In genomic region chr11:9145113-9145512, GRCm38 (mm10) we compare ENCODE assay signal across 25 mouse cellular contexts. TPM values are rescaled to one million over a fixed set of nuclear protein-coding genes. Genes with fewer than 3 reads are reported as not detected.
DNase-seq lines count a peak whose midpoint lies in the region; ATAC-seq and TF ChIP-seq lines count a peak whose summit lies in the region.
"Had no signal": no experiment of that assay in that cellular context is flagged by ENCODE, and none has a peak within 500 bp of the region (broad histone marks: within the 10 kb centered on the region; RNA-seq: fewer than 3 reads in every experiment).

No protein-coding gene starts in this region.

- no peak for TF ChIP-seq RAD21 in MEL (IDR thresholded peaks at IDR 0.05; ENCODE audit: low read depth, low read length)

- H3K36me3 ChIP-seq in MEL (ENCODE audit: control insufficient read depth in 1 of 2, insufficient read depth in 2 of 2, low read length in 2 of 2) = no peaks in the 10 kb centered on the region
- H3K36me3 ChIP-seq: embryonic facial prominence, embryonic 13.5 days; embryonic facial prominence, embryonic 15.5 days; forebrain, embryonic 10.5 days; forebrain, embryonic 12.5 days; G1E had no signal

- no peak overlapping the region for H3K9ac ChIP-seq in MEL (ENCODE audit: control insufficient read depth, low read depth, low read length, poor library complexity, severe bottlenecking)
- H3K9ac ChIP-seq: embryonic facial prominence, embryonic 13.5 days; embryonic facial prominence, embryonic 15.5 days; forebrain, embryonic 12.5 days had no signal

- no peak for TF ChIP-seq CTCF in MEL (IDR thresholded peaks at IDR 0.05 in 2 of 3, conservative IDR thresholded peaks at IDR 0.05 in 1 of 3; ENCODE audit: control insufficient read depth in 1 of 3, insufficient read depth in 1 of 3, low read depth in 2 of 3, low read length in 3 of 3, poor library complexity in 1 of 3, severe bottlenecking in 1 of 3)

- peak; percentile 23 for DNase-seq in MEL (ENCODE audit: low read depth, low spot score)
- no peak for DNase-seq in right cerebral cortex, postnatal 10 days (ENCODE audit: low spot score in 2 of 2)
- no peak for DNase-seq in ovary, postnatal 36 days (ENCODE audit: low spot score)
- DNase-seq: adrenal gland, adult 2 months; adrenal gland, postnatal 10 days; adrenal gland, postnatal 25 days; B cell, adult 2 months; cerebellum, adult 11 months; cerebellum, adult 18-20 months; cerebellum, adult 8-10 months; cerebellum, adult 9-11 months; cerebellum, postnatal 14 days; cerebellum, postnatal 36 days; embryo, embryonic 11 days had no signal

- H3K9me3 ChIP-seq in MEL (replicated peaks; ENCODE audit: insufficient read depth, low read length) = no peaks in the 10 kb centered on the region
- H3K9me3 ChIP-seq: embryonic facial prominence, embryonic 13.5 days; embryonic facial prominence, embryonic 15.5 days; forebrain, embryonic 10.5 days; forebrain, embryonic 12.5 days; G1E had no signal

- H3K27me3 ChIP-seq in MEL (ENCODE audit: control insufficient read depth in 1 of 2, insufficient read depth in 2 of 2, low read length in 2 of 2) = no peaks in the 10 kb centered on the region
- H3K27me3 ChIP-seq: embryonic facial prominence, embryonic 13.5 days; embryonic facial prominence, embryonic 15.5 days; forebrain, embryonic 12.5 days had no signal

- no peak overlapping the region for H3K4me3 ChIP-seq in MEL (ENCODE audit: control insufficient read depth in 1 of 2, insufficient read depth in 1 of 2, low read depth in 2 of 2, low read length in 2 of 2)
- H3K4me3 ChIP-seq: embryonic facial prominence, embryonic 13.5 days; embryonic facial prominence, embryonic 15.5 days; erythroblast, embryonic 14.5 days; forebrain, embryonic 10.5 days; forebrain, embryonic 12.5 days had no signal

- peak; percentile 69 for ATAC-seq in megakaryocyte, adult 5-6 weeks (ENCODE audit: poor library complexity, severe bottlenecking)
- ATAC-seq in neutrophil, adult 5-6 weeks (ENCODE audit: extremely low read depth, insufficient number of reproducible peaks, low FRiP score, poor library complexity, severe bottlenecking) = peak; percentile 67
- ATAC-seq: CD4-positive, CD25-positive, alpha-beta regulatory T cell, adult 4 months; forebrain, embryonic 14.5 days; forebrain, embryonic 16.5 days had no signal

- TF ChIP-seq POLR2A in MEL (IDR thresholded peaks at IDR 0.05; ENCODE audit: control insufficient read depth in 1 of 2, insufficient read depth in 1 of 2, low read depth in 1 of 2, low read length in 2 of 2, poor library complexity in 1 of 2) = no peak

- no peaks in the 10 kb centered on the region for H3K79me2 ChIP-seq in MEL (ENCODE audit: control insufficient read depth, insufficient read depth, low read length, poor library complexity)

- no peak overlapping the region for H3K27ac ChIP-seq in MEL (ENCODE audit: control insufficient read depth, low read depth, low read length)
- H3K27ac ChIP-seq: embryonic facial prominence, embryonic 13.5 days; embryonic facial prominence, embryonic 15.5 days; forebrain, embryonic 10.5 days; forebrain, embryonic 12.5 days had no signal

- H3K4me1 ChIP-seq in MEL (ENCODE audit: control insufficient read depth in 1 of 2, insufficient read depth in 2 of 2, low read length in 2 of 2) = no peaks in the 10 kb centered on the region
- H3K4me1 ChIP-seq: embryonic facial prominence, embryonic 13.5 days; embryonic facial prominence, embryonic 15.5 days; forebrain, embryonic 10.5 days; forebrain, embryonic 12.5 days had no signal

- TF ChIP-seq EP300 in MEL (IDR thresholded peaks at IDR 0.05; ENCODE audit: low read depth in 1 of 2, low read length in 2 of 2) = no peak

TF ChIP-seq in MEL, 35 proteins besides CTCF, POLR2A, EP300 and RAD21:
- no peak for TF ChIP-seq GATA1 (IDR thresholded peaks at IDR 0.05; ENCODE audit: low read depth, low read length)
- no peak for TF ChIP-seq CHD1 (IDR thresholded peaks at IDR 0.05; ENCODE audit: low read depth, low read length)
- no peak for TF ChIP-seq ELF1 (IDR thresholded peaks at IDR 0.05; ENCODE audit: low read depth, low read length)
- TF ChIP-seq MAFK (IDR thresholded peaks at IDR 0.05; ENCODE audit: borderline replicate concordance, low read depth, low read length) = no peak
- TF ChIP-seq BHLHE40 (IDR thresholded peaks at IDR 0.05; ENCODE audit: borderline replicate concordance, low read depth, low read length) = no peak
- no peak for TF ChIP-seq MXI1 (IDR thresholded peaks at IDR 0.05; ENCODE audit: low read depth, low read length)

RNA-seq across cellular contexts. Expression of gene Upp1, which starts 27.2 kb away (rescaled TPM):
- 1.4 and 1.9 TPM in 2 replicates for total RNA-seq in MEL (2012; rRNA removed)
- polyA plus RNA-seq in MEL (2012; ENCODE audit: insufficient read depth in 1 of 2, insufficient read length in 2 of 2, low read depth in 1 of 2, low replicate concordance in 2 of 2, missing spikeins in 1 of 2) = 1 to 10 TPM in 1 of 2 experiments, not detected in 1; 1.2 TPM
- 2.4 and 3.0 TPM in 2 replicates for total RNA-seq in megakaryocyte, adult 5-6 weeks (2015)
- 3.8 and 4.5 TPM in 2 replicates for total RNA-seq in megakaryocyte, adult 5-6 weeks (2017)
- 14.4 and 24.2 TPM in 2 replicates for total RNA-seq in neutrophil, adult 5-6 weeks (2017)
- polyA plus RNA-seq: CD4-positive, CD25-positive, alpha-beta regulatory T cell, adult 4 months; erythroblast, embryonic 14.5 days had no signal

RNA-seq across cellular contexts. Expression of gene Abca13, which starts 46.6 kb away (rescaled TPM):
- not detected in 2 replicates for total RNA-seq in MEL (2012; rRNA removed)
- not detected for polyA plus RNA-seq in MEL (2012; ENCODE audit: insufficient read depth in 1 of 2, insufficient read length in 2 of 2, low read depth in 1 of 2, low replicate concordance in 2 of 2, missing spikeins in 1 of 2)
- 14.7 and 18.4 TPM in 2 replicates for total RNA-seq in megakaryocyte, adult 5-6 weeks (2015)
- total RNA-seq in megakaryocyte, adult 5-6 weeks (2017) = 13.4 and 19.0 TPM in 2 replicates
- 1.2 and 1.8 TPM in 2 replicates for total RNA-seq in neutrophil, adult 5-6 weeks (2017)
- polyA plus RNA-seq: adrenal gland, adult 2 months; CD4-positive, CD25-positive, alpha-beta regulatory T cell, adult 4 months; erythroblast, embryonic 14.5 days; forebrain, embryonic 16.5 days; G1E had no signal
